Mouse (Mus musculus) frontal cortex, postnatal 10 days (tissue): ENCODE results near the gene Nanos2.

Experiments used
- DNase-seq, 2 experiments: peaks; one replicate each; pipeline ENCODE4 v3.0.0; 2022; ENCODE audit warnings: low spot score in 2 of 2, mixed read lengths in 1 of 2

Gene Nanos2

GRCm38 (mm10) chr7:18990601-18991295 lies 3.5 kb downstream of the Nanos2 start, which contains the start of gene Mypop:
TSS of gene Mypop (plus strand) at chr7:18991245.
- peak; percentile 100 for DNase-seq

GRCm38 (mm10) chr7:18991660-18992293 lies 4.6 kb downstream of the Nanos2 start:
- no peak for DNase-seq

- peak in 1 of 2 experiments; percentile 47 for DNase-seq
Observed at GRCm38 (mm10) chr7:18992294-18992675, 5.1 kb downstream of the Nanos2 start.

- no peak for DNase-seq
Observed at GRCm38 (mm10) chr7:18993036-18993435, 5.8 kb downstream of the Nanos2 start.

- DNase-seq, result no peak
Observed at GRCm38 (mm10) chr7:18998835-18999234, 11.6 kb downstream of the Nanos2 start.

- no peak for DNase-seq
Observed at GRCm38 (mm10) chr7:19000421-19000820, 13.2 kb downstream of the Nanos2 start.

- no peak for DNase-seq
Observed at GRCm38 (mm10) chr7:19001066-19001806, 14.0 kb downstream of the Nanos2 start.

GRCm38 (mm10) chr7:19001807-19002085 lies 14.5 kb downstream of the Nanos2 start:
- no peak for DNase-seq

GRCm38 (mm10) chr7:19002115-19002514 lies 14.9 kb downstream of the Nanos2 start:
- DNase-seq, result no peak

- peak; percentile 59 to 71 for DNase-seq
Observed at GRCm38 (mm10) chr7:19002848-19003498, 15.8 kb downstream of the Nanos2 start.

GRCm38 (mm10) chr7:19003902-19004630 lies 16.9 kb downstream of the Nanos2 start, which contains the start of gene Irf2bp1:
TSS of gene Irf2bp1 (plus strand) at chr7:19004044.
- DNase-seq, result peak; percentile 87 to 93

- peak in 1 of 2 experiments; percentile 54 for DNase-seq
Observed at GRCm38 (mm10) chr7:19004631-19005079, 17.5 kb downstream of the Nanos2 start.

- no peak for DNase-seq
Observed at GRCm38 (mm10) chr7:19005417-19006121, 18.4 kb downstream of the Nanos2 start.

- DNase-seq, result peak; percentile 72 to 81
Observed at GRCm38 (mm10) chr7:19006476-19006875, 19.3 kb downstream of the Nanos2 start.

- no peak for DNase-seq
Observed at GRCm38 (mm10) chr7:19007026-19007977, 20.1 kb downstream of the Nanos2 start.

GRCm38 (mm10) chr7:19010581-19010980 lies 23.4 kb downstream of the Nanos2 start:
- DNase-seq, result no peak

- no peak for DNase-seq
Observed at GRCm38 (mm10) chr7:19012025-19012621, 24.9 kb downstream of the Nanos2 start.

GRCm38 (mm10) chr7:19012882-19013281 lies 25.7 kb downstream of the Nanos2 start:
- no peak for DNase-seq

GRCm38 (mm10) chr7:19014452-19014851 lies 27.3 kb downstream of the Nanos2 start:
- DNase-seq, result peak in 1 of 2 experiments; percentile 7
